Mouse (Mus musculus) lung, postnatal 25 days (tissue): ENCODE measurements around the gene Mrpl20.

Experiments
- DNase-seq: peaks from one replicate; pipeline ENCODE4 v3.0.0; 2022; ENCODE audit warnings: low spot score

Gene Mrpl20

DNA sequence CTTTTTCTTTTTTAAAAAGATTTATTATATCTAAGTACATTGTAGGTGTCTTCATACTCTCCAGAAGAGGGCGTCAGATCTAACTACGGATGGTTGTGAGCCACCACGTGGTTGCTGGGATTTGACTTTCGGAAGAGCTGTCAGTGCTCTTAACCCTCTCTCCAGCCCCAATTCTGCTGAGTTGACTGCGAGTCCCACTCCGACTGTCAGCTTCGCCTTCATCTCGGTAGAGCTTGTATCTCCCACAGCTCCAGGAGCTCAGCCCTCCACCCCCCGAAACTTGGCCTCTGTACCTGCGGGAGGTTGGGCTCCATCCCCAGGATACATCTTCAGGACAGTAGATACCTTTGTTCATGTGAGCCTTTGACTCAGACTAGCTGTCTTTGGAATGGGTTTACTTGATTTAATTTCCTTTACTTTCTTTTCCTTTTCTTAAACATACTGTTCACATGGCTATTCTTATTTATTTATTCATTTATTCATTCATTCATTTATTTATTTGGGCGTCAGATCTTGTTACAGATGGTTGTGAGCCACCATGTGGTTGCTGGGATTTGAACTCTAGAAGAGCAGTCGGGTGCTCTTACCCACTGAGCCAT, at the start of gene Mrpl20:
Mrpl20 (plus strand) TSS at position 138 of the 599 bp plus-strand sequence.
- no peak for DNase-seq

- DNase-seq: no peak
These were observed 45.7 kb upstream of the Mrpl20 start for GRCm38 (mm10) chr4:155757011-155757410.

DNA sequence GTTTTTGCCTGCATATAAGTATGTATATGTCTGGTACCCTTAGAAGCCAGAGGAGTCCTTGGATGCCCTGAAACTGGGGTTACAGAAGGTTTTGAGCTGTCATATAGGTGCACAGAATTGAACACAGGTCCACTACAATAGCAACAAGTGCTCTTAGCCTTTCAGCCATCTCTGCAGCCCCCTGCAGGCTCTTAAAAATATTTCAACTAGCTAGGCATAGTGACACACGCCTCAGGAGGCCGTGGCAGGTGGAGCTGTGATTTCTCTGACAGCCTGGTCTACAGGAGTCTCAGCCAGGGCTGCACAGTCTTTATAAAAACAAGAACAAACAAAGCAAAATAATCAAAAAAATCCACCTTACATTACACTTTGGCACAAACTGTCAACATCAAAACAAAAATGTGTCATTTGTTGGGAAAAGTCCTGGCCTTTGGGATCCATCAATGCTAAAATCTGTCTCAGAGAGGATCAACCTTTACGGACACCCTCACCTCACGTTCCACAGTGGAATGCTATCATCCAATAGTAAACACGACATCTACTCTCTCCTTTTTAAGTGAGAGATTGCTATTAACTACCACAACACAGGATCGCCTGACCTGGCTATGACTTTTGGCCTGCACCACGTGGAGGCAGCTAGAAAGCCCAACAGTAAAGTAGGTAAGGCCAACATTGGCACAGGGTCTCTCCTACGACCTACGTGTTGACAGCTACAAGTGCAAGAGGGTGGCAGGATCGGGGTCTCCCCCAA, 42.6 kb upstream of the Mrpl20 start:
- peak; percentile 30 for DNase-seq

DNA sequence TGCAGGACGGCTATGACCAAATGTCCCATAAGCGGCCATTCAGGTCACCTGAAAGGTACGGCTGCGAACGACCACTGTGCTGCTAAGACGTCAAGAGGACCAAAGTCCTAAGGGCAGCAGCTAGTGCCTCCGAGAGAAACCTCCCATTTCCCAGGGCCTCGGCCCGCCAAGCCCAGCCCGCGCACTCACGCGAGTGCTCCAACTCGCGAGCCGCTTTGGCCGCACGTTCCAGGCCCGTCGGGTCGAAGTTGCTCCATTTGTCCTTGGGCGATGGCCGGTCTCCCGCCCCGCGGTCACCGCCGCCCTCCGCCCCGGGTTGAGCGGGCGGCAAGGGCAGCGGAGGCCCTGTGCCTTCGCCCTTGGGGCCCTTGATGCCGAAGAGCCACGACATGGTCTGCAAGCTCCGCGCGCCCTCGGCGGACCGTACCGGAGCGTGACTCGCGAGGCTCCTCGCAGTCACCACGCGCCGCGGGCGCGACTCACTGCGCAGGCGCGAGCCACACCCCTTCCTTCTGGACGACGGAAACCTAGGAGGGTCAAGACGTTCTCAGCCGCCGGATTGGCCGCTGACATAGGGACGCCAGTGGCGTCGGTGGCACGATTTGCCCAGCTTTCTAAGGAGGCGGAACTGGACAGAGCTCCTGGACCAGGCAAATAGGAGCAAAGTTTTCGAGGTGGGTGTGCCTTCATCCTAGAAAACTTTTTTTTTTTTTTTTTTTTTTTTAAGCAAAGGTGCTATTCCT, 41.9 kb upstream of the Mrpl20 start, which contains the start of gene Atad3a:
Atad3a (minus strand) TSS at position 481 of the 743 bp plus-strand sequence.
- DNase-seq: peak; percentile 97

DNA sequence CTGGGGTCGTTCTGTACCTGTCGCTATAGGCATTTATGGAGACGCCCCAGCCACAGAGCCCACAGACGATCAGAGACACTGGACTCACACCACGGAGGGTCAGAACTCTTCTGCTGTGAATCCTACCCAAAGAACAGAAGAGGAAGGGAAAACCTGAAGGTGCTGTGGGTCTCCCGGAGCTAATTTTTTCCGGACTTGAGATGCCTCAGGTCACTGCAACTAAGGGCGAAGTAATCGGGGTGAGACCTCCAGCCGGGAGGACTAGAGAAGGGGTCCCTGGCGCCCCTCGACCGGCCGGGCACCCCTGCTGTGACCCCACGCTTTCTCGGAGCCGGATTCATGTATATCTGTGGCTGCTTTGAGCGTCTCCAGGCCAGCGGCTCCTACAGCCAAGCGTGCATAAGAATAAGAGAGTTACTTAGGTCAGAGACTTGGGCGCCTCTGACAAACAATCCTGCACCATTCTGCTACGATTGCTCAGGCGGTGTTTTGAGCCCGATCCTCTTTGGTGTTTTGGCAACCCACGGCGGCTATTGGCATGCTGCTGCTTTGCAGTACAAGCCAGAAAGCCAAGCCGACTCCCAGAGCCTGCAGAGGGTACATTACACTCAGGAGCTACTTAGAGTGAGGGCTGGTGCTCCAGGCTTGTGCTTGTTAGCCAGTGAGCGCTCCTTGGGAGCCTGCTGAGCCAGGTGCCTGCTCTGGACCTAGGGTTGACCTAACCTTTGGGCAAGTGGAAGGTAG, 41.1 kb upstream of the Mrpl20 start:
- no peak for DNase-seq

DNA sequence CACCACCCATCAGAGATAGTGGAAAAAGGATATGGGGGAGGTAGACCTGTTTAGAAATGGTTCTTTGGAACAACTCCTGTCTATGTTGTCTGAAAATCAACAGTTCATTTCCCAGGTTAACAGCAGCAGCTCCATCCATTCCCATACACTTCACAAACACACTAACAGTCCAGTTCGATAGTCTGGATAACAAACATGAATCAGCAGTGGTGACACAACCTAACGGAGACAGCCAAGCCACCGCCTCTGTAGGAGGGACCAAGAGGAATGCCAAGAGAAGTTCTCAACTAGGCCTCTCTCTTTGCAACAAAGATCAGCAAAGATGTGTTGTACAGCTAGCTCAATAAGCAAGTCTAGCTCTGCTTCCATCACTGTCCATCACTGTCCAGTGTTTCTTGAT, 40.3 kb upstream of the Mrpl20 start:
- no peak for DNase-seq

DNA sequence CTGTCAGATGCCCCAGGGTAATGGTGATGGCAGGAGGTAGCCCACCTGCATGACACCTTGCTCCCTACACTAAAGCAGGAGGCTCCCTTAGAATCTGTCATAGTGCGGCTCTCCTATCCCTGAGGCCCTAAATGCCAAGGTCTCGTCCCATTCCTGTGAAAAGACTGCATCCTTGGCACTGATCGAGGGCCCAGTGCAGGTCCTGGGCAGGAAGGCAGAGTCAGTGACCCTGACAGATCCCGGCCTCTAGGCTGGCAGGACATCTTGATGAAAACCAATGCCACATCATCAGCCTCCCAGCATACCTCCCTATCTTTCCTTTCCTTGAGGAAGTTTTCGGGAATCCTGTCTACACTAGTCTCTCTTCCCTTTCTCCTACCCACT, 33.2 kb upstream of the Mrpl20 start:
- DNase-seq: no peak

DNA sequence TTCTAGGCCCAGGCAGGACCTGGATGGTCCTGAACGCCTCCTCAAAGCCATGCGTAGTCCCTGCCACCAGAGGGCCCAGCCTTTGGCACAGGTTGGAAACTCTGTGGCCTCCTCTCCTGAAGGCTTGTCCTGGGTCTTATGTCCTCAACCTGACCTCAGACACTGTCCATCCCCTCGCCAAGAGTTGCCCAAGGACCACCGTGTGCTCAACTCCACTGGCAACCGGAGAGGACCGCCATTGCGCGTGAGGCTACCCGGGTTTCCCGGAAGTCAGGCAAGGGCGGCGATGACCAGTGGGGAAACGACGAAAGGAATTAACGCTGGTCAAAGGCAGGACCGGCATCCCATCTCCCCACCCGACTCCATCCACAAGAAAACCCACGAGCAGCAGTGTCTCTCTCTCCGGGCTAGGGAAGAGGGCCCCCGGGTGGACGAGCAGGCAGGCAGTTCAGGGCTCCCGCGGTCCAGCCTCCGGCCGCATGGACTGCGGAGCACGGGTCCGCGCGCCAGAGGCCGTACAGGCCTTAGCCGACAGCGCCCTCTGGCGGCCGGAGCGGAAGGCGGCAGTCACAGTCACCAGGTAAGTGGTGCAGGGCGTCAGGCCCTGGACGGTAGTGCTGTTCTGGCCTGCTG, 32.7 kb upstream of the Mrpl20 start:
- peak; percentile 92 for DNase-seq

DNA sequence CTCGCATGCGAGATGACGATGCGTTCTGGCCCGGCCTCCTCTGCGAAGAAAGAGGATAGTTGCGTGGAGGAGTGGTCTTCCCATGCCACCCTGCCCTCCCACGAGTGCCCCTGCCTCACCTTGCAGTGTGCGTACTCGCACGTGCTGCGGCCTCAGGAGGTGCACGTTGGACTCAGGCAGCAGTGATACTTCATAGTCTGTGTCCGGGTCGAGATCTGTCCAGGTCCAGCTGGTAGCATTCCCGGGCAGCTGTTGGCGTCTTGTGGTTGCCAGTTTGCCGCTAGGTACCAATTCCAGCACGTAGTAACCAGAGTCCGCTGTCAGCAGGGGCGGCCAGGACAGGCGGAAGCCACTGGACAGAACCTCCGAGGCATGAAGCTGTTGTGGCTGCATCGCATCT, 32.1 kb upstream of the Mrpl20 start:
- DNase-seq: no peak

DNA sequence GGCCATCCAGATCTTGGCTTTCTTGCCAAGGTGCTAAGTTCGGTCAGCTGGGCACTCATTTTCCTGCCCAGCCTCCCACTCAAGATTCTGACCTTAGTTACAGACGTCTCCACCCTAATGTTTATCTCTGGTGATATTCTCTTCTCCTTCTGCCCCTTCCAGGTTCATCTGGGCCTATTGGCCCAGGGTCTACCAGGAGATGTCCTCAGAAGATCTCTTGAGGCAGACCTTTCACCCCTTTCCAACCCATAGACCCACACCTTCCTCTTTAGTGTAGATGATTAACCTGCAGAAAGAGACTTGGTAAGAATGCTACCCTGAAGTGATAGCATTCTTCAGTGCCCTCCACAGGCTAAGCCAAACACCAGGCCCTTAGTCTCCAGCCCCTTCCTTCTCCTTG, 31.0 kb upstream of the Mrpl20 start:
- DNase-seq: no peak

GRCm38 (mm10) chr4:155772786-155773185, 29.9 kb upstream of the Mrpl20 start:
- no peak for DNase-seq

- DNase-seq: no peak
These were observed 29.2 kb upstream of the Mrpl20 start for GRCm38 (mm10) chr4:155773335-155774078.

DNA sequence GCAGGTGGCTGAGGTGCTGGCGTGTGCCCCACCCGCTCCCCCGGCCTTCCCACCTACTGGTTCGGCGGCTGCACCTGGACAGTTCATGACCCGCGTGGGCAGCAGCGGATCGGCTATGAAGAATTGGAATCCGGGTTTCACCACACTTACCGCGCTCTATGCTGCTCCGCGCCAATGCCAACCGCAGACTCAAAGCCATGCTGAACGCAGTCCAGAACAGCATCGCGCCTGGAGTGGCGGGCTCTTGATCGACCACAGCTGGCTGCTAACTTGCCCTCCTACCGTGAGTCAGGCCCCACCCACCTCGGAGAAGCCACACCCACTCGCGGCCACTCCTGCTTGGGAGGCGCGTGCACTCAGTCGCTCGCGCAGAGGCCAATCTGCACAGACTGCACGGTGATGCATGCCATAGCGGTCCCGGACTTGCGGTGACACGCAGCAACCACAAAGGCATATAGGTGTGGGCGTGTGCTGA, 28.4 kb upstream of the Mrpl20 start, which contains the start of gene Vwa1:
Vwa1 (minus strand) TSS at position 419 of the 475 bp plus-strand sequence.
- DNase-seq: peak; percentile 92

DNA sequence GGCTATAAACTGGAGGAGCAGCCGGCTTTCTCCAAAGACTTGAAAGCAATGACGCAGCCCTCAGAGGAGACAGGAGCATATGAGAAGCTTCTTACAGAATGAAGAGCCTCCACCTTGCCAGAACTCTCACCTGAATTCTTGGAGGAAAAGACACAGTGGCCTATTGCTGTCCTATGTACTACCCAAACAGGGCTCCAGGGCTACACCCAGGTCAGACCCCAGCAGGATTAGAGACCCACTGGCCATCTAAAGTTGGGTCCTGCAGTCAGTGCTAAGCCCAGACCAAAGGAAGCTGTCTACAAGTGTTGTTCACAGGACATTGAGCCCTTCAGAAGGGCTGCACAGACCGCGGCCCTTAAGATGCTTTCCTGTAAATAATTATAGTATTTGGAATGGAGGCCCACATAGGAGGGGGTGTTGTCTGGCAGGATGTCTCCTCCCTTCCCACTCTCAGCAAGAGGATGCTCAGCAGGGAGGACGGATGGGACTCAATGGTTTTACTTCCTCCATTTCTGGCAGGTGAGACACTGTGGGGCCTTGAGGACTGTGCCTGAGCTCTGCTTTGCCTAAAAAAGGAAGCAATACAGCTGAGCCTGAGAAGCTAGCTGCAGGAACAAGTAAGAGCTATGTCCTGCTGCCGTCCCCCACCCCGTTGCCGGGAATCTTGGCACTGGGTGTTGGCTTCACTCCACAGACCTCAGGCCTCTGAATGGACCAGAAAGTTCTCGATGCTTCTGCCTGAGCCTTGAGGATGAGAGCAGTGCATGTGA, 27.5 kb upstream of the Mrpl20 start:
- DNase-seq: peak; percentile 36

GRCm38 (mm10) chr4:155775855-155776254, 26.8 kb upstream of the Mrpl20 start:
- no peak for DNase-seq

DNA sequence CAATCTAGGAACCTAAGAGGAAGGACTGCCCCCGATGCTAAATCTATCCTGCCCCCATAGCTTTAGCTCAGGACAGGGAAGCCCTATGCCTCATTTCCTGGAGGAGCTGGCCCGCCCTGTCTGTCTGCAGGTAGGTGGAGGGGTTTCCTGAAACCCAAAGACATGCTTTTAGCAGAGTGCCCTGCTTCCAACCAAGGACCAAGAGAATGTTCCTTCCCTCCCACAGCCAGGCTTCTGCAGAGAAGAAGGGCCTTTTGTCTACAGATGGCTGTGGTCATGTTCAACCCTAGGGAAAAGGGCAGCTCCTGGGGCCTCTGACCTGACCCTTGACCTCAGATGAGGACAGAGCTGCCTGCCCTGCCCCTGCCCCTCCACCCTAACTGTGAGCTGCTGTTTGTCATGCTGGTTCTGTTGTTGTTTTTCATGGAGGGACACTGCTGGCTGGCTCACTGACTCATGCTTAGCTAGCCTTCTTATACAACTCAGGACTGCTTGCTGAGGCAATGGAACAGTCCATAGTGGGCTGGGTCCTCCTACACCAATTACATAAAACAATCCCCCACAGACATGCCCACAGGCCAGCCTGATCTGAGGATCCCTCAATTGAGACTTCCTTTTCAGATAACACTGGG, 25.9 kb upstream of the Mrpl20 start:
- no peak for DNase-seq

- DNase-seq: no peak
These were observed 24.9 kb upstream of the Mrpl20 start for GRCm38 (mm10) chr4:155777816-155778215.

DNA sequence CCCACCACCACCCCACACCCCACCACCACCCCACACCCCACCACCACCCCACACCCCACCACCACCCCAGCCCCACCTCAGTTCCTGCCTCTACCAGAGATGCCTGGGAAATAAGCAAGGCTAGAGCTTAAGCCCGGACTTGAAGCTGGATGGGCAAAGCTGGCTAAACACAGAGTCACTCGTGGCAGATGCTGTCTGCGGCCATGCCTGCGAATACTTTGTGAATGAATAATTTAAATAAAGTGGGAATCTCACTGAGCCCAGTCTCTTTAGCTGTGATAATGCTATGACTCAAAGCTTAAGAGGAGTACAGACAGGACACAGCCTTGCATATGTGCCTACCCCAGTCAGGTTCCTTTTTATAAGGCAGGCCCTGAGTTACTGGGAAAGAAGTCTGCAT, 23.2 kb upstream of the Mrpl20 start:
- no peak for DNase-seq

DNA sequence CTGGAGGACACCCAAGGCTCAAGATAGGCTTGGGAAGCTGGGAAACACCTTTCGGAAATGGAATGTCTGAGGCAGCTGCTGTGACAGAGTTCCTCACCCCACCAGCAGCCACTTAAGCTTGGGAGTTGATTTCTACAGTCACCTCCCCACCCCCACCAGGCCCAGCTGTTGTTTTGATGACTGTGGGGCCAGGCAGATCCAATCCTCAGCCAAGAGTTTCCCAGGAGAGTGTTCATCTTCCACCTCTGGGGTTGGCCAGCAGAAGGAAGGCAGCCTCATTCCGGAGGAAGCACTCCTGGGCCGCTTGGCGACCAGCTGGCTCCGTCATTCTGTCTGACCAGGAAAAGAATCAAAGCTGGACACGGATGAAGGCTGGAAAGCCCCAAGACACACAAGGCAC, 21.8 kb upstream of the Mrpl20 start:
- no peak for DNase-seq
